Mouse (Mus musculus) liver, embryonic 11.5 days (tissue): ENCODE measurements at regions not wholly inside any gene's neighbourhood (a gene's known extent, or its start where the extent isn't known, plus 50 kb on each side); places are given as distances from the start of the nearest gene placed in this dataset.
"Not testable (repeated sequence)": the region's sequence is repeated elsewhere in the genome, so short reads cannot be mapped to it uniquely, and the experiment has no call there.

Source experiments
- ATAC-seq: fragments of 200-750 bp; cut with Nextera tagmentation; replicated peaks from 2 replicates; pipeline ENCODE4 v1.8.0; 2017; ENCODE audit warnings: moderate number of reproducible peaks, mild to moderate bottlenecking, moderate TSS enrichment, moderate library complexity; ENCODE audit not compliant: low FRiP score
- DNase-seq: peaks from one replicate; pipeline ENCODE4 v3.0.0-alpha.2; 2017; ENCODE audit warnings: low spot score
- H3K27ac ChIP-seq: fragments of 300-500 bp; sonication (generic); 2 replicates; pipeline ENCODE4 v1.5.1; 2014; ENCODE audit warnings: mild to moderate bottlenecking, low read depth, low read length, control low read depth
- H3K27me3 ChIP-seq: fragments of 300-500 bp; sonication (generic); replicated peaks from 2 replicates; pipeline ENCODE4 v1.6.1; 2014; ENCODE audit warnings: low read length, mixed read lengths; ENCODE audit not compliant: control insufficient read depth, insufficient read depth
- H3K36me3 ChIP-seq: fragments of 300-500 bp; sonication (generic); 2 replicates; pipeline ENCODE4 v1.6.1; 2014; ENCODE audit warnings: mild to moderate bottlenecking, low read length, moderate library complexity, mixed read lengths; ENCODE audit not compliant: control insufficient read depth, insufficient read depth
- H3K4me1 ChIP-seq: fragments of 300-500 bp; sonication (generic); replicated peaks from 2 replicates; pipeline ENCODE4 v1.6.1; 2014; ENCODE audit warnings: low read length, mixed read lengths; ENCODE audit not compliant: control insufficient read depth, insufficient read depth
- H3K4me2 ChIP-seq: fragments of 300-500 bp; sonication (generic); 2 replicates; pipeline ENCODE4 v1.6.1; 2014; ENCODE audit warnings: mild to moderate bottlenecking, control low read depth, moderate library complexity
- H3K4me3 ChIP-seq: fragments of 300-500 bp; sonication (generic); 2 replicates; pipeline ENCODE4 v1.5.1; 2014; ENCODE audit warnings: low read depth, low read length, control low read depth
- H3K9ac ChIP-seq: fragments of 300-500 bp; sonication (generic); 2 replicates; pipeline ENCODE4 v1.6.1; 2014; ENCODE audit warnings: low read depth, low read length, control low read depth
- H3K9me3 ChIP-seq: fragments of 300-500 bp; sonication (generic); 2 replicates; pipeline ENCODE4 v1.6.1; 2016; ENCODE audit warnings: low read length, inconsistent platforms, mixed read lengths; ENCODE audit not compliant: control insufficient read depth
- WGBS: fragments of 180-500 bp; shearing (Covaris S2); extraction: QIAGEN DNeasy Blood & Tissue Kit; methylation state at CpG from one replicate; pipeline ENCODE4 v1.1.7; 2014; 5-methylcytosine and 5-hydroxymethylcytosine counted together

DNA sequence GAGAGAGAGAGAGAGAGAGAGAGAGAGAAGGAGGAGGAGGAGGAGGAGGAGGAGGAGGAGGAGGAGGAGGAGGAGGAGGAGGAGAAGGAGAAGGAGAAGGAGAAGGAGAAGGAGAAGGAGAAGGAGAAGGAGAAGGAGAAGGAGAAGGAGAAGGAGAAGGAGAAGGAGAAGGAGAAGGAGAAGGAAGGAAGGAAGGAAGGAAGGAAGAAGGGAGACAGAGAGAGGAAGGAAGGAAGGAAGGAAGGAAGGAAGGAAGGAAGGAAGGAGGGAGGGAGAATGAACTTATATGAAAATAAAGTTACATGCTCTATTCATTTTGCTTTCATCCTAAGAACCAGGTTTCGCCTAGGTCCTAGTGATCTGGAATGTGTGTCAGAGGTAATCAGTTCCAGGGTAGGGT is 302.4 kb upstream of the Irx2 start:
- H3K27ac ChIP-seq, H3K4me1 ChIP-seq, H3K4me2 ChIP-seq, H3K36me3 ChIP-seq, H3K4me3 ChIP-seq, DNase-seq, ATAC-seq, H3K9ac ChIP-seq, H3K27me3 ChIP-seq, H3K9me3 ChIP-seq: not testable (repeated sequence)
- 90% methylated on average over 1 of the region's 1 CpGs for WGBS

DNA sequence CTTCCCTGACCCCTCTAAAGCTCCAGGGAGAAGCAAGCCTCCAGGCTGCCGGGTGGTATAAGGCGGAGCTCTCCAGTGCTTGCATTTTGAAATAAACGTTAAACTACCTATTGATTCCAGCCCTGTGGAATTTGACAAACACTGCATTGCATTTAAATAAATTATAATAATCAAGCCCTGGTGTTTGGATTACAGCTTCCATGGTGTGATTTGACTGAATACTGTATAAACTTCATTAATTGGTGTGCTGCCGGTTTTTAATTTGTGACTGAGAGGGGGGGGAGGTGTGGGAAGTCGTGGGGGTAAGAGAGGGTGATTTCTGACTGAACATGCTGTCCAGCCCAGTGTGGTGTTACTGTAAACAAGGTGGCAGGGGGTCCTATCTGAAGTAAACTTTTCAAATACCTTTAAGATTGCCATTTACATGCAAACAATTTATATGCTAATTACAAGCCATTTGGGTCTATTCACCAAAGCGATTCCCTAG is 282.9 kb upstream of the Irx2 start:
- no peaks in the 10 kb centered on the region for H3K9me3 ChIP-seq
- WGBS, result 18% methylated on average over 6 of the region's 6 CpGs
- H3K27ac ChIP-seq, result no peak overlapping the region

DNA sequence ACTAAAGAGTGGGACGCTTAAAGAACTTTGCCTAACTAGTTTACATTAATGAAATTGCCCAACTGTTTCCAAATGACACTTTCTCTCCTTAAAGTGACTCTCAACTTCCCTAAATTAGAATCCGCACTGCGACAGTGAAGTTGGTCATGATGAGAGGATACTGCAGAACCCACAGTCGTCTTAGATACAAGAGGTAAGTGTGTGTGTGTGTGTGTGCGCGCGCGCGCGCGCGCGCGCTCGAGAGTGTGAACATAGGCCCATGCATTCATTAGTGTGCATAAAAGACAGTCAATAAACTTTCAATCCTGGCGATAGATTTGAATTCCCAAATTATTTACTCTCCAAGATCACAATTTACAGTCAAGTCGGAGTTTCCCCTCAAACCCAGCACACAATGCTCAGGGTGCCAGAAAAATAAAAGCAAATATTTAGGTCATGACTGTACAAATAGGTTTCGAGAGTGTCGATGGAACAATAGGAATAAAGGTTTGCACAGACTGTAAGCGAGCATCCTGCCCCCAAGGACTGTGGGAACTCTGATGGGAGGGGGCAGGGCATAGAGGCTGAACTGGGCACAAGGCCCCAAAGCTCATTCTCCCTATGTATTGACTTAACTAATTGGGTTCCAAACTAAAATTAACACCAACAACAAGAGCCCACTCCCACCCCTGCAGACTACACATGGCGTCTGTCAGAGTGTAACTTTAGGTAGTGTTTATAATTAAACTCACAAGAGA is 282.2 kb upstream of the Irx2 start:
- no peak overlapping the region for H3K4me2 ChIP-seq
- no peak overlapping the region for H3K4me3 ChIP-seq
- DNase-seq, result no peak
- no peaks in the 10 kb centered on the region for H3K36me3 ChIP-seq
- no peaks in the 10 kb centered on the region for H3K27me3 ChIP-seq
- no peak for ATAC-seq
- H3K9ac ChIP-seq, result no peak overlapping the region
- WGBS, result 40% methylated on average over 21 of the region's 21 CpGs
- H3K4me1 ChIP-seq, result no peaks in the 10 kb centered on the region
- no peak overlapping the region for H3K27ac ChIP-seq
- no peaks in the 10 kb centered on the region for H3K9me3 ChIP-seq

More for the DNA sequence above, 282.9 kb upstream of the Irx2 start:
- Histone ChIP-seq H3K4me2 (no peak overlapping the region), H3K9ac (no peak overlapping the region), H3K27me3 (no peaks in the 10 kb centered on the region), H3K36me3 (no peaks in the 10 kb centered on the region), H3K4me3 (no peak overlapping the region), H3K4me1 (no peaks in the 10 kb centered on the region)
- DNase-seq, result no peak
- ATAC-seq, result no peak

DNA sequence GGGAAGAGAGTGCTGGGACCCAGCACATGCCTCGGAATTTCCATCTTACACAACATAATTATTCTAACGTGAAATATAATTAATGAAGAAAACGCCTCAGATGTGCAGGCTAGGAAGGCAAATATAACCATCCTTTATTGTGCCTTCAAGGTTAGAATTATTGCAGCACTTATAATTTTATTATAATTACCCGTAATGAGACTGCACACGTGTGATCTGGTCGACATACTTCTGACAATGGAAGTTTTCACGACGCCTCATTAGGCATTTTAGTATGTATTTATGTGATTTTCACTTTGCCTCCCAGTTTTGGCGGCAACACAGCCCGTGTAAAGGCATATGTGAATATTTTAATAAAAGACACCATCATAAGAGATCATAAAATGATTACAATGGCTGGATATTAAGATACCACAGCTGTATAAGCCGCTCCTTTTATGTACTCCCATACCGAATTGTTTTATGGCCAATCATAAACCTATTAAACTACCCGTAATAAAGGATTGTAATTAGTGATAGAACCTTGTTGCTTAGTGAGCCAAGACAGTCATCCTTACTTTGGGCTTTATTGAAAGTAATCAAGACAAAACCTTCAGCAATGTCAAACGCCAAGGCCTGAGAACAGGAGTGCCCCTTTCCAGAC is 281.6 kb upstream of the Irx2 start:
- 83% methylated on average over 14 of the region's 14 CpGs for WGBS
- ATAC-seq, result no peak

DNA sequence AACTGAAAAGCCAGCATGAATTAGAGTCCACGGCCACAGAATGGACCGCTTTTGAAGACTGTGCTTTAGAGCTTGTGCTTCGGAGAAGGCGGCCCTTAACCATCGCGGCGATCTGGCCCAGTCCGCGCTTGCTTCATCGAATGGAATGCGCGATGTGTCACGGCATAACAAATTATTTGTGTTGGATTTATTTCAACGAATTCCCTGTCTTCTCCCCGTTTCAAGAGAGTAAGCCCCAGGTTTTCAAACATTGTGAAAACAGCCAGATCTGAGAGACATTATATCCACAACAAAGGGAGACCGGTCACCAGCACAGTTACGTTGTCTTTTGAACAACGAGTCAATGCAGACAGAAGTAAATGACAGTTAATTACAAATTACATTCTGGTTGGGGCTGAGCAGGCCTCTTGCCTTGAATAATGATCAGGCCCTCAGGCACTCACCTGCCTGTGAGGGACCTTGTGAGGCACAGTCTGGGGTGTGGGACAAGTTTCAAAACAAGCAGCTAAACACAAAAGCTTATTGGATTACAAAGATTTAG is 275.9 kb upstream of the Irx2 start:
- Histone ChIP-seq H3K4me1 (no peaks in the 10 kb centered on the region), H3K27me3 (no peaks in the 10 kb centered on the region), H3K9ac (no peak overlapping the region), H3K4me2 (no peak overlapping the region), H3K27ac (no peak overlapping the region), H3K9me3 (no peaks in the 10 kb centered on the region), H3K36me3 (no peaks in the 10 kb centered on the region), H3K4me3 (no peak overlapping the region)
- DNase-seq (no peak), ATAC-seq (no peak)
- WGBS, result 78% methylated on average over 18 of the region's 18 CpGs

More for the DNA sequence above, 281.6 kb upstream of the Irx2 start:
- Histone ChIP-seq H3K4me1 (no peaks in the 10 kb centered on the region), H3K4me3 (no peak overlapping the region), H3K27ac (no peak overlapping the region), H3K9ac (no peak overlapping the region), H3K27me3 (no peaks in the 10 kb centered on the region), H3K9me3 (no peaks in the 10 kb centered on the region), H3K36me3 (no peaks in the 10 kb centered on the region), H3K4me2 (no peak overlapping the region)
- DNase-seq, result no peak

DNA sequence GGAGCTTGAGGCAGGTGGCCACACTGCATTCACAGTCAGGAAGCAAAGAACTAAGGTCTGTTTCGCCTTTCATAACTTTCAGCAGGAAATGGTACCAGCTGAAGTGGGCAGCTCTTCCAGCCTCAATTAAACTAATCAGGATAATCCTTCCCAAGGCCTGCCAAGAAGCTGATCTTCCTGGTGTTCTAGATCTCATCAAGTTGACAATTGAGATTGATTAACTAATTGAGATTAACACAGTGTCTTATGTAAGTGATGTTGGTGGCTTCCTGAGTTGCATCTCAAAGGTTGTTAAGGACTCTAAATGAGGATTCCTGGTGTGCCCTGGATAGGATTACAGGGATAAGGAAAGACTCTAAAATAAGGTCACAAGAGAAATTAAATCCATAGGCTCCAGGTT is 273.3 kb upstream of the Irx2 start:
- WGBS, result 53% methylated on average over 1 of the region's 1 CpGs
- H3K4me1 ChIP-seq, result no peaks in the 10 kb centered on the region
- H3K36me3 ChIP-seq, result no peaks in the 10 kb centered on the region
- no peak overlapping the region for H3K4me3 ChIP-seq
- no peak overlapping the region for H3K9ac ChIP-seq
- H3K9me3 ChIP-seq, result no peaks in the 10 kb centered on the region
- no peaks in the 10 kb centered on the region for H3K27me3 ChIP-seq
- no peak for ATAC-seq
- no peak overlapping the region for H3K27ac ChIP-seq
- H3K4me2 ChIP-seq, result no peak overlapping the region
- no peak for DNase-seq

DNA sequence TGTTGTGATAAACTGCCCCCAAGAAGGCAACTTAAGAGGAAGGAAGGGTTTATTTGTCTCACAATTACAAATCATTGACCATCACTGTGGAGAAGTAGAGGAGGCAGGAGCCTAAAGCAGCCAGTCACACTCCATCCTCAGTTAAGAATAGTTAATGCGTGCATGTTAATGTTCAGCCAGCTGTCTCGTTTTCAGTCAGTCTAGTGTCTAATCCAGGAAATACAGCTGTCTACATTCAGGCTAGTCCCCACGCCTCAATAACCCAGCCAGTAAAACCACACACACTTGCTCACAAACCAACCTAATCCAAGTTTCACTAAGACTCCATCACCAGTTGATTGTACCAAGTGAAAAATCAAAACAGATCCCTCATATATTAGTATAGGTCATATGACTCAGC is 272.8 kb upstream of the Irx2 start:
- H3K9me3 ChIP-seq, result no peaks in the 10 kb centered on the region
- H3K36me3 ChIP-seq, result no peaks in the 10 kb centered on the region
- ATAC-seq (no peak), DNase-seq (no peak)
- H3K27ac ChIP-seq, result no peak overlapping the region
- WGBS, result 69% methylated on average over 3 of the region's 3 CpGs
- H3K4me3 ChIP-seq, result no peak overlapping the region
- H3K4me2 ChIP-seq, result no peak overlapping the region
- H3K4me1 ChIP-seq, result no peaks in the 10 kb centered on the region
- no peak overlapping the region for H3K9ac ChIP-seq
- H3K27me3 ChIP-seq, result no peaks in the 10 kb centered on the region

DNA sequence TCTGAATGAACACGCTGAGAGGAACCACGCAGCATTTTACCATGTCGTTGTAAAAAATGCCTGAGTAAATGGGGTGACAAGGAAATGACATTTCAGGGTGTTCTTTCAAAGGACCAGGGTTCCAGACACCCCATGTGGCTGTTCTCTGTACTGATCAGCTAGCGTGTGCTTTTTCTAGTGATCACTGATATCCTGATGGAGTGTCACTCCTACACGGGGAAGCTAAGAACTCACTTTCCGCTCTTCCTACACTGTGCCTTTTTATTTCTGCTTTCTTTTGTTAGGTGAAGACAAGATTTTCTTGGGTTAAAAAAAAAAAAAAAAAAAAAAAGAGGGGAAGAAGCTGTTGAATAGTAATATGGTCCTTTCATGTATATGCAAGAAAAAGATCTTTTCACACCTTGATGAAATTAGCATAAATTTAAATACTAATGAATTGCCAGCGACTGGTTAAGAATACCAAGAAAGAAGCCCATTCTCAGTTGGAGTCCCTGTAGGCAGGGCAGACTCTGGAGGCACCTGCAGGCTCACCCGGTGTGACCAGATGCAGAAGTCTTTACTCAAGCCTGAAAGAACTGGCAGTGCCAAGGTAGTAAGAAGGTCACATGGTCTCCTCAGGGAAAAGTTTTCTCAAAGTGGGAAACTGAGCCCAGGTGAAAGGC is 270.2 kb upstream of the Irx2 start:
- H3K36me3 ChIP-seq, result no peaks in the 10 kb centered on the region
- no peak overlapping the region for H3K27ac ChIP-seq
- H3K4me1 ChIP-seq, result no peaks in the 10 kb centered on the region
- no peak overlapping the region for H3K4me3 ChIP-seq
- no peaks in the 10 kb centered on the region for H3K9me3 ChIP-seq
- 0 out of 2 replicates have a peak, but pooled peaks cover 2% of the 10 kb centered on the region for H3K27me3 ChIP-seq
- H3K9ac ChIP-seq, result no peak overlapping the region
- ATAC-seq (no peak), DNase-seq (no peak)
- H3K4me2 ChIP-seq, result no peak overlapping the region
- 47% methylated on average over 8 of the region's 8 CpGs for whole genome bisulfite sequencing
